Mouse (Mus musculus): ENCODE results near the gene Dusp5. TPM values are rescaled to one million over a fixed set of nuclear protein-coding genes. Genes with fewer than 3 reads are reported as not detected.

Dusp5 gene
- polyA plus RNA-seq, 1 experiment, result 22.5 TPM

DNA sequence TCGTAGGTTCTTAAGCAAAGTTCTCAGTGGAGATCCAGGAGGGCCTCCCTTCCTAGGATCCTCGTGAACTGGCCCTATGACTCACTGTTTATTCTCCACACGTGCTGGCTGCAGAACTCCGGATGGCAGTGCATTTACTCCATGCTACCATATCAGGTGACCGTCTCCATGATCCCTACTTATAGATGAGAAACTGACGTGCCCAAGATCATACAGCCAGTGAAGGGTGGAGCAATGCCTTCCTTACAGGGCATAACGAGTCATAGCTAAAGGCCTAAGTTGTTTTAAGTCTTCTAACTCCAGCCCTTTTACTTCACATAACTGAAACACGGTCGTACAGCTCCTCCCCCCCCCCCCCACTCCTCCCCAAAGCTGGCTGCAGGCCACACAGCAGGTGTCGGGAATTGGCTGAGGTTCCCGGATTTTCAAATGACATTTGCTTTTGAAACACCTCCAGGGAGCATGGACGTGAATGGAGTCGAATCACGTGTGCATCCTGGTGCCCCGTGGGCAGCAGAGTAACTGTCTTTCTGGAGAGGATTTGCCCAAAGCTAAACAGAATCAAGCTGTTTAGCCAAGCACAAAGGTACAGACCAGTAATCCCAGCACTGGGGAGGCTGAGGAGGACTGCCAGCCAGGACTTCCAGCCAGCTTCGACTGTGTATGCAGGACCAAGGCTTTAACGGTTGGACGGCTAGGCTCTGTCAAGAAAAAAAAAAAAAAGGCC, 11.4 kb upstream of the Dusp5 start:
- no peak overlapping the region for H3ac ChIP-seq (ENCODE audit: control insufficient read depth, insufficient read length, low read depth)
- no peaks in the 10 kb centered on the region for H3K79me3 ChIP-seq (ENCODE audit: low read depth)
- H3K79me2 ChIP-seq (ENCODE audit: control insufficient read depth, insufficient read depth), result no peaks in the 10 kb centered on the region
- no peak overlapping the region for H3K4me3 ChIP-seq (ENCODE audit: insufficient read depth, poor library complexity, severe bottlenecking)
- TF ChIP-seq MAX (IDR thresholded peaks at IDR 0.05) (peak; percentile 81), CTCF (IDR thresholded peaks at IDR 0.05; ENCODE audit: control insufficient read depth, insufficient read depth, insufficient read length) (no peak), USF1 (IDR thresholded peaks at IDR 0.05; ENCODE audit: low read depth) (peak; percentile 6)
- H3K36me3 ChIP-seq (ENCODE audit: control insufficient read depth, insufficient read depth), result no peaks in the 10 kb centered on the region
- H3K27me3 ChIP-seq (ENCODE audit: control insufficient read depth, insufficient read depth, insufficient read length), result no peaks in the 10 kb centered on the region

DNA sequence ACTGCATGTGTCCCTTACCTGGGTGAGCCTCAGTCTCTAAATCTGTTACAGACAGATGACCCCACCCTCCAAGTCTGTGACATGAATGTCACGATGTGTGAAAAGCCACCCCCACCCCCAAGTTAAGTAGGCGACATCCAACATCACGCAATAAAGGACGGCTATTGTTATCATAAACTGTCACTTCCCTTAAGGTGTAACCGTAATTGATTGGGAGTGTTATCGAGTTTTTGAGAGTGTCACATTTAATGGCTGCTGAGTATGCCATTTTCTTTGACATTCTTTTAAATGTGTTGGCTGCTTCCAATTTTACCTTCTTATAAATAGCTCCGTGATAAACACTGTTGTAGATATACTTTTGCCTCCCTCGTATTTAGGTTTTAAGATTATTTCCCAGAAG, 9.4 kb upstream of the Dusp5 start:
- TF ChIP-seq MAX (IDR thresholded peaks at IDR 0.05) (no peak), FOSL1 (IDR thresholded peaks at IDR 0.05; ENCODE audit: insufficient read depth, low read length, poor library complexity, severe bottlenecking) (no peak), MYOD1 (IDR thresholded peaks at IDR 0.05; ENCODE audit: control insufficient read depth, insufficient read length, low read depth) (no peak), CTCF (IDR thresholded peaks at IDR 0.05; ENCODE audit: control insufficient read depth, insufficient read depth, insufficient read length) (no peak)
- no peak overlapping the region for H3ac ChIP-seq (ENCODE audit: control insufficient read depth, insufficient read length, low read depth)
- H3K4me3 ChIP-seq (ENCODE audit: insufficient read depth, poor library complexity, severe bottlenecking), result no peak overlapping the region
- no peaks in the 10 kb centered on the region for H3K79me3 ChIP-seq (ENCODE audit: low read depth)
- no peaks in the 10 kb centered on the region for H3K79me2 ChIP-seq (ENCODE audit: control insufficient read depth, insufficient read depth)
- no peaks in the 10 kb centered on the region for H3K36me3 ChIP-seq (ENCODE audit: control insufficient read depth, insufficient read depth)
- no peaks in the 10 kb centered on the region for H3K27me3 ChIP-seq (ENCODE audit: control insufficient read depth, insufficient read depth, insufficient read length)

DNA sequence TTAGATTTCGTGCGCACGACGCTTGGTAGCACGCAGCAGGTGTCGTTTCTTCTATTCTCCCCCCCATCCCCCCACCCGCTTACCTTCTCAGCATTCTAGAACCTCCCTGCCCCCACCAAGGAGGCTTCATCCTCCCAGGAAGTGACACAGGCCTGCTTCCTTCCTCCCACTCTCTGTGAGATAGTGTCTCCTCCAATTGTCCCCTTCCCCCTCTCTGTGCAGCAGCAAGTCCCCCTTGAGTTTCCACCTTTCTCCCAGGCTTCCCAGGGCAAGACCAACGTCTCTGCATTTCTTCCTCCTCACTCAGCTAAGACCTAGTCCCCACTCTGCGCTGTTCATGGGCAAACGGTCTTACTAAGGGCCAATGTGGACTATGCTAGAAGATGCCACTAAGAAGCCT, 8.9 kb upstream of the Dusp5 start:
- TF ChIP-seq USF1 (IDR thresholded peaks at IDR 0.05; ENCODE audit: low read depth) (no peak), CEBPB (IDR thresholded peaks at IDR 0.05; ENCODE audit: low read depth) (no peak), MAX (IDR thresholded peaks at IDR 0.05) (no peak), CTCF (IDR thresholded peaks at IDR 0.05; ENCODE audit: control insufficient read depth, insufficient read depth, insufficient read length) (no peak), MYOG (IDR thresholded peaks at IDR 0.05; ENCODE audit: control insufficient read depth, extremely low read depth, insufficient read length) (no peak), FOSL1 (IDR thresholded peaks at IDR 0.05; ENCODE audit: insufficient read depth, low read length, poor library complexity, severe bottlenecking) (no peak)

DNA sequence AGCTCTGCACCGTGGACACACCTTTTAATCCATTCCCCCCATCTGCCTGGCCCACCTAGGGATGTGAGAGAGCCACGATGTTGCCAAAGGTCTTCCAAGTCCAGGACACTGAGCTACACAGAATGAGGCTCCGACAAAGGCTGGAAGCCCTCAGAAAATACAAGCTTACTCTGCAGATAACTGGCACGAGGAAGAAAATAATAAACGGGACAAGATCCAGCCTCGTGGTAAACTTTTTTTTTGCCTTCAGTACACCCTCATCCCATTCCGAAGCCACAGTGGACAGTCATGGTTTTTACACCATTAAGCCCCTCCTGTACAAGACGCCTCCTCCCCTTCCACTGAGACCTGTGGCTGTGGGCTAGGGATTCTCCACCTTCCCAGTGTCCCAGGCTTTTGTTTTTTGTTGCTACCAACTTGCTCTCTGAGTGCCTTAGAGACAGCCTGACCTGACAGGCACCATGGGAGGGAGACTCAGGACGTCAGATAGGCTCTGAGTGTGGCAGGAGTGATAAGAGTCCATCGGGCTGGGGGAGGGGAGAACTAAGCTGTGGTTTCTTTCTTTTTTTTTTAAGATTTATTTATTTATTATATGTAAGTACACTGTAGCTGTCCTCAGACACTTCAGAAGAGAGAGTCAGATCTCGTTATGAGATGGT, 7.6 kb upstream of the Dusp5 start:
- Histone ChIP-seq H3K79me2 (ENCODE audit: control insufficient read depth, insufficient read depth) (no peaks in the 10 kb centered on the region), H3K27me3 (ENCODE audit: control insufficient read depth, insufficient read depth, insufficient read length) (no peaks in the 10 kb centered on the region), H3K4me3 (ENCODE audit: insufficient read depth, poor library complexity, severe bottlenecking) (no peak overlapping the region), H3K36me3 (ENCODE audit: control insufficient read depth, insufficient read depth) (no peaks in the 10 kb centered on the region), H3K79me3 (ENCODE audit: low read depth) (no peaks in the 10 kb centered on the region), H3ac (ENCODE audit: control insufficient read depth, insufficient read length, low read depth) (no peak overlapping the region)
- TF ChIP-seq CTCF (IDR thresholded peaks at IDR 0.05; ENCODE audit: control insufficient read depth, insufficient read depth, insufficient read length) (no peak), FOSL1 (IDR thresholded peaks at IDR 0.05; ENCODE audit: insufficient read depth, low read length, poor library complexity, severe bottlenecking) (no peak), MYOG (IDR thresholded peaks at IDR 0.05; ENCODE audit: control insufficient read depth, extremely low read depth, insufficient read length) (no peak), CEBPB (IDR thresholded peaks at IDR 0.05; ENCODE audit: low read depth) (no peak), MAX (IDR thresholded peaks at IDR 0.05) (no peak), MYOD1 (IDR thresholded peaks at IDR 0.05; ENCODE audit: control insufficient read depth, insufficient read length, low read depth) (no peak), USF1 (IDR thresholded peaks at IDR 0.05; ENCODE audit: low read depth) (no peak)

More for the DNA sequence above, 8.9 kb upstream of the Dusp5 start:
- no peak overlapping the region for H3K4me3 ChIP-seq (ENCODE audit: insufficient read depth, poor library complexity, severe bottlenecking)
- no peaks in the 10 kb centered on the region for H3K79me2 ChIP-seq (ENCODE audit: control insufficient read depth, insufficient read depth)
- no peaks in the 10 kb centered on the region for H3K27me3 ChIP-seq (ENCODE audit: control insufficient read depth, insufficient read depth, insufficient read length)
- H3ac ChIP-seq (ENCODE audit: control insufficient read depth, insufficient read length, low read depth), result no peak overlapping the region
- no peaks in the 10 kb centered on the region for H3K36me3 ChIP-seq (ENCODE audit: control insufficient read depth, insufficient read depth)
- no peaks in the 10 kb centered on the region for H3K79me3 ChIP-seq (ENCODE audit: low read depth)

DNA sequence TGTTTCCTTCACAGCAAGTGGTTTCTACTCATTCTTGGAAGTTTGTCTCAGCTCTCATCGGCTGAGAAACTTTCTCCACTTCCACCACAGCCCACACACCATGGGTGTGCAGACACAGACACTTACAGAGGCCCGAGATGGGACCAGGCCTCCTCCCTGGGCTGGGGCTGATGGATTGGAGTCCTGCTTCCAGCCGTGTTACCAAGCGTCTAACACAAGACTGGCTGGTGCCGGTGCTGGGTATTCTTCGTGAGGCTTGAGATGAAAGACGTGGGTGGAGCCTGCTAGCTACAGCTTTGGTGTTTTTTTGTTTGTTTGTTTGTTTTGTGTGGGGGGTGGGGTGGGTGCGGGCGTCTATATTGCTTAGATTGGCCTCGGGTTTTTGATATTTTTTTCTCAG, 1.4 kb upstream of the Dusp5 start:
- H3K79me3 ChIP-seq (ENCODE audit: low read depth), result peaks cover 19% of the 10 kb centered on the region
- H3K36me3 ChIP-seq (ENCODE audit: control insufficient read depth, insufficient read depth), result no peaks in the 10 kb centered on the region
- H3K79me2 ChIP-seq (ENCODE audit: control insufficient read depth, insufficient read depth), result peaks cover 34% of the 10 kb centered on the region
- H3ac ChIP-seq (ENCODE audit: control insufficient read depth, insufficient read length, low read depth), result no peak overlapping the region
- H3K27me3 ChIP-seq (ENCODE audit: control insufficient read depth, insufficient read depth, insufficient read length), result no peaks in the 10 kb centered on the region
- no peak for TF ChIP-seq CTCF (IDR thresholded peaks at IDR 0.05; ENCODE audit: control insufficient read depth, insufficient read depth, insufficient read length)
- no peak for TF ChIP-seq USF1 (IDR thresholded peaks at IDR 0.05; ENCODE audit: low read depth)
- no peak for TF ChIP-seq MYOD1 (IDR thresholded peaks at IDR 0.05; ENCODE audit: control insufficient read depth, insufficient read length, low read depth)
- TF ChIP-seq MAX (IDR thresholded peaks at IDR 0.05), result no peak
- no peak for TF ChIP-seq CEBPB (IDR thresholded peaks at IDR 0.05; ENCODE audit: low read depth)
- TF ChIP-seq FOSL1 (IDR thresholded peaks at IDR 0.05; ENCODE audit: insufficient read depth, low read length, poor library complexity, severe bottlenecking), result no peak
- no peak for TF ChIP-seq MYOG (IDR thresholded peaks at IDR 0.05; ENCODE audit: control insufficient read depth, extremely low read depth, insufficient read length)
- H3K4me3 ChIP-seq (ENCODE audit: insufficient read depth, poor library complexity, severe bottlenecking), result no peak overlapping the region
